Mouse (Mus musculus): ENCODE measurements at regions not wholly inside any gene's neighbourhood (a gene's known extent, or its start where the extent isn't known, plus 50 kb on each side); places are given as distances from the start of the nearest gene placed in this dataset.
A peak's percentile ranks its signal among the peaks of the same experiment; 100 is the strongest.

- DNase-seq, result peak; percentile 38
Observed at GRCm38 (mm10) chr2:52804106-52804825, 53.4 kb upstream of the Fmnl2 start.

GRCm38 (mm10) chr2:52804826-52805149 is 52.9 kb upstream of the Fmnl2 start:
- no peak for DNase-seq

- no peak for DNase-seq
Observed at GRCm38 (mm10) chr2:52807826-52808225, 49.8 kb upstream of the Fmnl2 start.

Data from right cerebral cortex, postnatal 4 days (tissue).